ENCODE assay signal across 22 mouse cellular contexts in genomic region chr17:90479531-90480250, GRCm38 (mm10).
DNase-seq lines count a peak whose midpoint lies in the region; ATAC-seq and TF ChIP-seq lines count a peak whose summit lies in the region.
"Had no signal": no experiment of that assay in that cellular context is flagged by ENCODE, and none has a peak within 500 bp of the region (broad histone marks: within the 10 kb centered on the region; RNA-seq: fewer than 3 reads in every experiment).

No protein-coding gene starts in this region.

- H3K36me3 ChIP-seq in hindbrain, embryonic 16.5 days (ENCODE audit: control insufficient read depth, insufficient read depth, low read length), result no peaks in the 10 kb centered on the region
- H3K36me3 ChIP-seq in hindbrain, postnatal 0 days (ENCODE audit: insufficient read depth, low read length), result no peaks in the 10 kb centered on the region
- H3K36me3 ChIP-seq in neural tube, embryonic 13.5 days, result no peaks in the 10 kb centered on the region
- H3K36me3 ChIP-seq in neural tube, embryonic 14.5 days (ENCODE audit: control insufficient read depth, insufficient read depth, low read length), result no peaks in the 10 kb centered on the region
- H3K36me3 ChIP-seq in midbrain, embryonic 10.5 days, result no peaks in the 10 kb centered on the region
- H3K36me3 ChIP-seq: embryonic facial prominence, embryonic 13.5 days; embryonic facial prominence, embryonic 15.5 days; forebrain, embryonic 10.5 days; forebrain, embryonic 12.5 days had no signal

- no peak overlapping the region for H3K27ac ChIP-seq in hindbrain, embryonic 16.5 days (ENCODE audit: low read depth, low read length)
- H3K27ac ChIP-seq in hindbrain, postnatal 0 days, result no peak overlapping the region
- peak overlapping the region; percentile 81 for H3K27ac ChIP-seq in neural tube, embryonic 13.5 days (replicated peaks)
- peak overlapping the region; percentile 3; the same call in 1 of the 2 replicates for H3K27ac ChIP-seq in neural tube, embryonic 14.5 days (ENCODE audit: low read depth, low read length)
- no peak overlapping the region for H3K27ac ChIP-seq in midbrain, embryonic 10.5 days (replicated peaks)
- H3K27ac ChIP-seq: embryonic facial prominence, embryonic 13.5 days; embryonic facial prominence, embryonic 15.5 days; forebrain, embryonic 10.5 days; forebrain, embryonic 12.5 days had no signal

- H3K9me3 ChIP-seq in hindbrain, embryonic 16.5 days (ENCODE audit: control insufficient read depth, low read length), result no peaks in the 10 kb centered on the region
- no peaks in the 10 kb centered on the region for H3K9me3 ChIP-seq in hindbrain, postnatal 0 days (ENCODE audit: low read length)
- no peaks in the 10 kb centered on the region for H3K9me3 ChIP-seq in neural tube, embryonic 13.5 days
- no peaks in the 10 kb centered on the region for H3K9me3 ChIP-seq in neural tube, embryonic 14.5 days (ENCODE audit: control insufficient read depth, low read length)
- H3K9me3 ChIP-seq in midbrain, embryonic 10.5 days (replicated peaks), result no peaks in the 10 kb centered on the region
- H3K9me3 ChIP-seq: embryonic facial prominence, embryonic 13.5 days; embryonic facial prominence, embryonic 15.5 days; forebrain, embryonic 10.5 days; forebrain, embryonic 12.5 days had no signal

- H3K9ac ChIP-seq in hindbrain, embryonic 16.5 days (ENCODE audit: low read depth, low read length), result no peak overlapping the region
- no peak overlapping the region for H3K9ac ChIP-seq in hindbrain, postnatal 0 days (replicated peaks; ENCODE audit: low read length)
- no peak overlapping the region for H3K9ac ChIP-seq in neural tube, embryonic 13.5 days
- H3K9ac ChIP-seq in neural tube, embryonic 14.5 days (replicated peaks; ENCODE audit: low read depth, low read length), result no peak overlapping the region
- H3K9ac ChIP-seq: embryonic facial prominence, embryonic 13.5 days; embryonic facial prominence, embryonic 15.5 days; forebrain, embryonic 12.5 days had no signal

- TF ChIP-seq CTCF in hindbrain, postnatal 0 days (IDR thresholded peaks at IDR 0.05; ENCODE audit: low read depth), result no peak

- no peaks in the 10 kb centered on the region for H3K27me3 ChIP-seq in hindbrain, embryonic 16.5 days (replicated peaks; ENCODE audit: control insufficient read depth, insufficient read depth, low read length)
- no peaks in the 10 kb centered on the region for H3K27me3 ChIP-seq in hindbrain, postnatal 0 days (ENCODE audit: insufficient read depth, low read length)
- no peaks in the 10 kb centered on the region for H3K27me3 ChIP-seq in neural tube, embryonic 13.5 days
- no peaks in the 10 kb centered on the region for H3K27me3 ChIP-seq in neural tube, embryonic 14.5 days (ENCODE audit: control insufficient read depth, insufficient read depth, low read length)
- no peaks in the 10 kb centered on the region for H3K27me3 ChIP-seq in midbrain, embryonic 10.5 days (ENCODE audit: low read depth, poor library complexity, severe bottlenecking)
- H3K27me3 ChIP-seq: embryonic facial prominence, embryonic 13.5 days; embryonic facial prominence, embryonic 15.5 days; forebrain, embryonic 12.5 days had no signal

- no peak overlapping the region for H3K4me3 ChIP-seq in hindbrain, embryonic 16.5 days (ENCODE audit: low read length)
- H3K4me3 ChIP-seq in hindbrain, postnatal 0 days (ENCODE audit: low read length), result no peak overlapping the region
- no peak overlapping the region for H3K4me3 ChIP-seq in neural tube, embryonic 13.5 days
- H3K4me3 ChIP-seq in neural tube, embryonic 14.5 days (ENCODE audit: low read depth, low read length), result no peak overlapping the region
- no peak overlapping the region for H3K4me3 ChIP-seq in midbrain, embryonic 10.5 days
- H3K4me3 ChIP-seq: embryonic facial prominence, embryonic 13.5 days; embryonic facial prominence, embryonic 15.5 days; erythroblast, embryonic 14.5 days; forebrain, embryonic 10.5 days; forebrain, embryonic 12.5 days had no signal

- ATAC-seq in hindbrain, embryonic 16.5 days, result peak; percentile 54; the same call in 1 of the 2 replicates
- ATAC-seq in hindbrain, postnatal 0 days, result no peak
- peak; percentile 91 for ATAC-seq in neural tube, embryonic 13.5 days (ENCODE audit: low read depth)
- peak; percentile 92 for ATAC-seq in neural tube, embryonic 14.5 days (ENCODE audit: low read depth)
- ATAC-seq: forebrain, embryonic 14.5 days had no signal

- H3K4me2 ChIP-seq in hindbrain, embryonic 16.5 days (ENCODE audit: low read length), result no peak overlapping the region
- H3K4me2 ChIP-seq in hindbrain, postnatal 0 days (ENCODE audit: low read depth, low read length), result no peak overlapping the region
- no peak overlapping the region for H3K4me2 ChIP-seq in neural tube, embryonic 13.5 days
- no peak overlapping the region for H3K4me2 ChIP-seq in neural tube, embryonic 14.5 days (ENCODE audit: low read depth, low read length)
- H3K4me2 ChIP-seq: embryonic facial prominence, embryonic 13.5 days; embryonic facial prominence, embryonic 15.5 days; forebrain, embryonic 12.5 days had no signal

- no peaks in the 10 kb centered on the region for H3K4me1 ChIP-seq in hindbrain, embryonic 16.5 days (ENCODE audit: control insufficient read depth, insufficient read depth, low read depth, low read length)
- H3K4me1 ChIP-seq in hindbrain, postnatal 0 days (ENCODE audit: insufficient read depth, low read length), result no peaks in the 10 kb centered on the region
- H3K4me1 ChIP-seq in neural tube, embryonic 13.5 days (replicated peaks), result 0 out of 2 replicates have a peak, but pooled peaks cover 3% of the 10 kb centered on the region
- no peaks in the 10 kb centered on the region for H3K4me1 ChIP-seq in neural tube, embryonic 14.5 days (ENCODE audit: control insufficient read depth, insufficient read depth, low read length)
- H3K4me1 ChIP-seq in midbrain, embryonic 10.5 days, result no peaks in the 10 kb centered on the region
- H3K4me1 ChIP-seq: embryonic facial prominence, embryonic 13.5 days; embryonic facial prominence, embryonic 15.5 days; forebrain, embryonic 10.5 days; forebrain, embryonic 12.5 days had no signal

- no peak for DNase-seq in hindbrain, postnatal 0 days (ENCODE audit: low spot score)
- no peak for DNase-seq in midbrain, embryonic 10.5 days (ENCODE audit: low spot score)
- no peak for DNase-seq in spleen, postnatal 10 days (ENCODE audit: low spot score in 2 of 2)
- DNase-seq: adrenal gland, adult 2 months; adrenal gland, postnatal 10 days; adrenal gland, postnatal 25 days; cerebellum, adult 11 months; cerebellum, adult 18-20 months; cerebellum, adult 8-10 months; cerebellum, adult 9-11 months; cerebellum, postnatal 14 days; cerebellum, postnatal 36 days; embryo, embryonic 11 days had no signal

Comparison
In these comparisons a context has a peak if more than half of its experiments do, and no peak if none do; other contexts are left out.
1. H3K27ac ChIP-seq: peak in neural tube, embryonic 13.5 days (single experiment) and neural tube, embryonic 14.5 days (single experiment); none in hindbrain, embryonic 16.5 days (single experiment), hindbrain, postnatal 0 days (single experiment) and midbrain, embryonic 10.5 days (single experiment).